Mouse (Mus musculus): Measurements from ENCODE around the gene Hils1. TPM values are rescaled to one million over a fixed set of nuclear protein-coding genes. Genes with fewer than 3 reads are reported as not detected.
A peak's percentile ranks its signal among the peaks of the same experiment; 100 is the strongest.

Gene Hils1
- polyA plus RNA-seq, 1 experiment, result not detected

DNA sequence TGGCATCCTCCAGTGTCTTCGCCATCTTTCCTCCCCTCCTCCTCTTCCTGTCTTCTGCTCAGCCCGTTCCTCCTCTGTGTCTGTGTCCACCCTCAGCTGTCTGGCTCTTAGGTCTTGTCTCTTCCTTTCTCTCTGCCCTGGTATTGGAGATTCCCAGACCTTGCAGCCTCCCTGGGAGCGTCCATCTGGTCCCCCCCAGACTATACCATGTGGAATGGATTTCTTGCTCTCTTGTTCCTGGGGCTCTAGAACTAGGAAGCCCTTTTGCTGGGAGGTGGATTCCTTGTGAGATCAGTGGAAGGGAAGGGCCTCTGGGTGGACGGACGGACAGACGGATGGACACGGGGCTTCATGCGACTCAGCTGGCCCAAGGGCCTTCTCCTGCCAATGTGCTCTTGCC is 28.7 kb downstream of the Hils1 start:
- WGBS, result 72% methylated on average over 8 of the region's 8 CpGs
- TF ChIP-seq CTCF (IDR thresholded peaks at IDR 0.05; ENCODE audit: insufficient read depth, low read depth, low read length) (no peak), POLR2A (IDR thresholded peaks at IDR 0.05; ENCODE audit: insufficient read depth, low read depth, low read length) (no peak)
- peaks cover 64% of the 10 kb centered on the region for H3K4me1 ChIP-seq (ENCODE audit: control insufficient read depth, insufficient read depth, low read length)
- H3K4me3 ChIP-seq (ENCODE audit: insufficient read depth, low read depth, low read length), result peak overlapping the region; percentile 19; the same call in 1 of the 2 replicates
- H3K27ac ChIP-seq (ENCODE audit: insufficient read depth, low read depth, low read length), result no peak overlapping the region

DNA sequence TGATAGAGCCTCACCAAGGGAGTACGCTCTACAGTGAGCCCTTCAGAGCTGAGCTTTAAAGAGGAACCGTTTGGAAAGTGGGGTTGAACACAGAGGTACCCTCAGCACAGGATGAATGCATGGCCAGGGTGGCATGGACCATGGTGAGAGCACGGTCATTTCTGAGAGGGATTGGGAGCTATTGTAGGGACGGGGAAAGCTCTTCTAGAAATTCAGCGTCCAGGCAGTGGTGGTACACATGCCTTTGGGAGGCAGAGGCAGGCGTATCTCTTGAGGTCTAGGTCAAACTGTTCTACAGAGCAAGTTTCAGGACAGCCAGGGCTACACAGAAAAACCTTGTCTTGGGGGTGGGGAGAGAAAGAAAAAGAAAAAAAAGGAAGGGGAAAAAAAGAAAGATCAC is 29.6 kb downstream of the Hils1 start:
- Histone ChIP-seq H3K4me1 (ENCODE audit: control insufficient read depth, insufficient read depth, low read length) (peaks cover 65% of the 10 kb centered on the region), H3K27ac (ENCODE audit: insufficient read depth, low read depth, low read length) (no peak overlapping the region), H3K4me3 (ENCODE audit: insufficient read depth, low read depth, low read length) (no peak overlapping the region)
- TF ChIP-seq CTCF (IDR thresholded peaks at IDR 0.05; ENCODE audit: insufficient read depth, low read depth, low read length), result no peak
- no peak for TF ChIP-seq POLR2A (IDR thresholded peaks at IDR 0.05; ENCODE audit: insufficient read depth, low read depth, low read length)
- WGBS, result 89% methylated on average over 6 of the region's 6 CpGs

DNA sequence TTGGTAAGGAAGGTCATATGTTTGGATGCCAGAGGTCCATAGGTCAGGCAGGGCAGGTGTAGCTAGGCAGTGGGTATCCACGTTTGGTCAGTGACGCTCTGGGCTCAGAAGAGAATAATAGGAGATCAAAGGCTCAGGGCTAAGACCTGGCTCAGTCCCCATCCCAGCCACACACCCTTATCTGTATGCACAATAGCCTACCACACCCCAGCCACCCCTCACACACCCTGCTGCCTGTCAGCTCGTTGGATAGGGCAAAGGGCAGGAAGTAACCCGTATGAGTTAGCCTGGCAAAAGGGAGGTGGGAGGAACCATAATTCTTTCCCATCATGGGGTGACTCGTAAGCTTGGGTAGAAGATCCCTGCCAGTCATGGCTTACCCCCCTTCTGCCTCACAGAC is 30.2 kb downstream of the Hils1 start:
- WGBS, result 35% methylated on average over 5 of the region's 5 CpGs
- H3K27ac ChIP-seq (ENCODE audit: insufficient read depth, low read depth, low read length), result peak overlapping the region; percentile 30; the same call in 1 of the 2 replicates
- H3K4me1 ChIP-seq (ENCODE audit: control insufficient read depth, insufficient read depth, low read length), result peaks cover 65% of the 10 kb centered on the region
- TF ChIP-seq POLR2A (IDR thresholded peaks at IDR 0.05; ENCODE audit: insufficient read depth, low read depth, low read length) (no peak), CTCF (IDR thresholded peaks at IDR 0.05; ENCODE audit: insufficient read depth, low read depth, low read length) (no peak)
- no peak overlapping the region for H3K4me3 ChIP-seq (ENCODE audit: insufficient read depth, low read depth, low read length)

DNA sequence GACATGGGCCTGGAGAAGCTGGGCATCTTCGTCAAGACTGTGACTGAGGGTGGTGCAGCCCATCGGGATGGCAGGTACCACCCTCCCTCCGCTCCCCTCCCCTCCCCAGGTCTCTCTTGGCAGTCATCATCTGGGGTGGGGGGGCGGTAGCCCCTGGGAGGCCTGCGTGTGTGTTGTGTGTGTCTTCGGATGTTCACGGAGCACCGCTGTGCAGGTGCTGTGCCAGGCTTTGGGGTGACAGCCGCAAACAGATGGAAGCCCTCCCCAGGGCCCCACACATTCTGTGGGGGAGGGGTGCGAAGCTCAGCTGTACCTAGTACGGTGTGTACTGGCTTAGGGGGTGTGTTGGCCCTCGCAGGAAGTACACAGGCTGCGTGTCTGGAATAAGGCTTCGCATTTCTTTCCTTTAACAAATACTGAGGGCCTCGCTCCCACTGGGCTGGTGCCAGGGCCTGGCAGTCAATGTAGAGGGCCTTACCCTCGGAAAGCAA is 30.7 kb downstream of the Hils1 start:
- H3K4me3 ChIP-seq (ENCODE audit: insufficient read depth, low read depth, low read length), result no peak overlapping the region
- WGBS, result 32% methylated on average over 16 of the region's 16 CpGs
- H3K4me1 ChIP-seq (ENCODE audit: control insufficient read depth, insufficient read depth, low read length), result peaks cover 65% of the 10 kb centered on the region
- TF ChIP-seq CTCF (IDR thresholded peaks at IDR 0.05; ENCODE audit: insufficient read depth, low read depth, low read length) (no peak), POLR2A (IDR thresholded peaks at IDR 0.05; ENCODE audit: insufficient read depth, low read depth, low read length) (no peak)
- peak overlapping the region; percentile 30; the same call in 1 of the 2 replicates for H3K27ac ChIP-seq (ENCODE audit: insufficient read depth, low read depth, low read length)

DNA sequence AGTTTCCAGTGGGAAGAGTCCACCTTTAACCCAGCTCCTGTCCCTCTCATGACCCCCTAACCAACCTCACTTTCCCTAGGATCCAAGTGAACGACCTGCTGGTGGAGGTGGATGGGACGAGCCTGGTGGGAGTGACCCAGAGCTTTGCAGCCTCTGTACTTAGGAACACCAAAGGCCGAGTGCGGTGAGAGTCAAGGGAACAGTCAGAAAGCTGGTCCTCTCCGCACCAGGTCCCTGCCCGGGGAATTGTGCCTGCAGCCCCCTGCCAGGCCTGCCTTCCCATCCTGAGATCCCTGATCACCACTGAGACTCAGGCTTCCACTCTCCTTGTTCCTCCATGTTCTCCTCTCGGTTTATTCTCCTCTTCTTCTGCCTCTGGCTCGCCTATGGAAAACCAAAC is 32.7 kb downstream of the Hils1 start:
- Histone ChIP-seq H3K4me3 (ENCODE audit: insufficient read depth, low read depth, low read length) (no peak overlapping the region), H3K27ac (ENCODE audit: insufficient read depth, low read depth, low read length) (no peak overlapping the region), H3K4me1 (ENCODE audit: control insufficient read depth, insufficient read depth, low read length) (peaks cover 60% of the 10 kb centered on the region)
- TF ChIP-seq CTCF (IDR thresholded peaks at IDR 0.05; ENCODE audit: insufficient read depth, low read depth, low read length), result no peak
- TF ChIP-seq POLR2A (IDR thresholded peaks at IDR 0.05; ENCODE audit: insufficient read depth, low read depth, low read length), result no peak
- 74% methylated on average over 8 of the region's 8 CpGs for WGBS

DNA sequence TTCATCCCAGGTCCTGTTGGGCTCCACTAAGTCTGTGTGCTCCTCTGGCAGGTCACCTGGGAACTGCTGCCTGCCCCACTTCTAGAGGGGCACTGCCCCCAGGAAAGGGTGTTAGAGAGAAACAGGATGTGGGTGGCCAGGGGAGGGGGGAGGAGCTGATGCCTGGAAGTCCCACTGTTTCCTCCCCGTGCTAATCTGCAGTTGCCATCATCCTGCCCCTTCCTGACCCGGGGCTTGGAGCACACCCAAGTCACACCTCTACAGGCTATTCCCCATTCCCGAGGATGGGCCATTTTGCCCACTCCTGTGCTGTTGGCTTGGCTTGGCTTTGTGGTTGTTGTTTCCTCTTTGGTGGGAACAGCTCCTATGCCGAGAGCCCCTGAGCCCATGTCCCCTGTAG is 33.2 kb downstream of the Hils1 start:
- no peak overlapping the region for H3K4me3 ChIP-seq (ENCODE audit: insufficient read depth, low read depth, low read length)
- 0 out of 2 replicates have a peak overlapping the region, but pooled peaks have one; percentile 1 for H3K27ac ChIP-seq (ENCODE audit: insufficient read depth, low read depth, low read length)
- WGBS, result 37% methylated on average over 4 of the region's 4 CpGs
- TF ChIP-seq CTCF (IDR thresholded peaks at IDR 0.05; ENCODE audit: insufficient read depth, low read depth, low read length), result no peak
- TF ChIP-seq POLR2A (IDR thresholded peaks at IDR 0.05; ENCODE audit: insufficient read depth, low read depth, low read length), result no peak
- H3K4me1 ChIP-seq (ENCODE audit: control insufficient read depth, insufficient read depth, low read length), result peaks cover 56% of the 10 kb centered on the region

DNA sequence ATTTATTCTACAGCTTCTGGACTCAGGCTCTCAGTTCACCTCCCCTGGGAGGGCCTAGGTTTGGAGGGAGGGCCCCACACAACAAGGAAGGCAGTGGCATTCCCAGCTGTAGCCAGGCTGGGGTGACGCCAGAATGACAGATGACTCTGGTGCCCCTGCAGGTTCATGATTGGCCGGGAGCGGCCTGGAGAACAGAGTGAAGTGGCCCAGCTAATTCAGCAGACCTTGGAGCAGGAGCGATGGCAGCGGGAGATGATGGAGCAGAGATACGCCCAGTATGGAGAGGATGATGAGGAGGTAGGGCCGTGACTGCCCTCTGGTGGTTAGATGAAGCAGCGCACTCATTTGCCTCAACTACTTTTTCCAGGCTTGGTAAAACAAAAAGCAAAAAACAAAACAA is 33.7 kb downstream of the Hils1 start:
- Histone ChIP-seq H3K4me1 (ENCODE audit: control insufficient read depth, insufficient read depth, low read length) (peaks cover 56% of the 10 kb centered on the region), H3K4me3 (ENCODE audit: insufficient read depth, low read depth, low read length) (no peak overlapping the region), H3K27ac (ENCODE audit: insufficient read depth, low read depth, low read length) (0 out of 2 replicates have a peak overlapping the region, but pooled peaks have one; percentile 1)
- 3% methylated on average over 8 of the region's 8 CpGs for WGBS
- no peak for TF ChIP-seq POLR2A (IDR thresholded peaks at IDR 0.05; ENCODE audit: insufficient read depth, low read depth, low read length)
- peak; percentile 5; the same call in 1 of the 2 replicates for TF ChIP-seq CTCF (IDR thresholded peaks at IDR 0.05; ENCODE audit: insufficient read depth, low read depth, low read length)

DNA sequence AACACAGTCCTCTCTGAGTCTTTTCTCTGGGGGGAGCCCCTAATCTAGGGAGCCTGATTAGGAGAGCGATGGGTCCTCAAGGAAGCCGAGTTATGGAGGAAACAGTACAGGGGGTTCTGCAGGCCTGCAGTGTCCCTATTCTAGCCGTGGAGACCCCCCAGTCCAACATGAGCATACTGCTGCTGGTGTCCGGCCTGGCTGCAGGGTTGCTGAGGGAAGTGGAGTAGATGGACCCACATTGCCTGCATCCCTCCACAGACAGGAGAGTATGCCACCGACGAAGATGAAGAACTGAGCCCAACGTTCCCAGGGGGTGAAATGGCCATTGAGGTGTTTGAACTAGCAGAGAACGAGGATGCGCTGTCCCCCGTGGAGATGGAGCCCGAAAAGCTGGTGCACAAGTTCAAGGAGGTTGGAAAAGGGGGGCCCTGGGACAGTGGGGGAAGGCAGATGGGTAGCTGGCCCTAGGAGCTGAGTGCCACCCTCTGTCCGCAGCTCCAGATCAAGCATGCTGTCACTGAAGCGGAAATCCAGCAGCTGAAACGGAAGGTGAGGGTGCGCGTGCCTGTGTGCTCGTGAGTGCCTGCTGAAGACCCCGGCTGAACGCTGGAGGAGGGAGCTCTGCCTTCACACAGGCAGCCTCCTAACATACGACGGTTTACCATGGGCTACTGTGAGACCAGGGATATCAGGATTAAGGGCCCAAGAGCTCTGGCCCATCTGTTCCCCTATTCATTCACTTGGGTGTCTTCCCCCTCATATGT is 34.4 kb downstream of the Hils1 start:
- TF ChIP-seq POLR2A (IDR thresholded peaks at IDR 0.05; ENCODE audit: insufficient read depth, low read depth, low read length) (no peak), CTCF (IDR thresholded peaks at IDR 0.05; ENCODE audit: insufficient read depth, low read depth, low read length) (no peak)
- Histone ChIP-seq H3K4me3 (ENCODE audit: insufficient read depth, low read depth, low read length) (no peak overlapping the region), H3K4me1 (ENCODE audit: control insufficient read depth, insufficient read depth, low read length) (peaks cover 56% of the 10 kb centered on the region), H3K27ac (ENCODE audit: insufficient read depth, low read depth, low read length) (no peak overlapping the region)
- WGBS, result 89% methylated on average over 21 of the region's 21 CpGs

DNA sequence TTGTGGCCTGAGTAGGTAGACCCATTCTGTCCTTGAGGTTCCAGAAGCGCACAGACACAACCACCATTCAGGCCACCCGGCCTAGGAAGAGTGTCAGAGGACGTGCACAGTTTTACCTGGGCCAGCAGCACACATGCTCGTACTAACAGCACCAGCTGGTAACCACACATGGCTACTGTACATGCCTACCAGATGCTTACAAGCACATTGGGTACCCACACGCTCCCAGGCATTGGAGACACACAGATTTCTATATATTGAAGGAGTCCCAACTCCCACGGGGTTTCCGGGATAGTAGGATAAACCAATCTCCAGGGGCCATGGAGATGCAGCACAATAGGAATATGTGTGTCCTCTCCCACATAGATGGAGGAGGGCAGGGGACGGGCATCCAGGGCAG is 35.3 kb downstream of the Hils1 start:
- Histone ChIP-seq H3K4me1 (ENCODE audit: control insufficient read depth, insufficient read depth, low read length) (peaks cover 51% of the 10 kb centered on the region), H3K27ac (ENCODE audit: insufficient read depth, low read depth, low read length) (no peak overlapping the region), H3K4me3 (ENCODE audit: insufficient read depth, low read depth, low read length) (no peak overlapping the region)
- 91% methylated on average over 8 of the region's 8 CpGs for WGBS
- TF ChIP-seq POLR2A (IDR thresholded peaks at IDR 0.05; ENCODE audit: insufficient read depth, low read depth, low read length), result 0 out of 2 replicates have a peak, but pooled peaks have one; percentile 18
- TF ChIP-seq CTCF (IDR thresholded peaks at IDR 0.05; ENCODE audit: insufficient read depth, low read depth, low read length), result no peak

All from olfactory bulb, adult 2 months (tissue).